Mouse (Mus musculus) thymus, adult 2 months (tissue): ENCODE measurements at regions not wholly inside any gene's neighbourhood (a gene's known extent, or its start where the extent isn't known, plus 50 kb on each side); places are given as distances from the start of the nearest gene placed in this dataset.

Experiments
- CTCF ChIP-seq: fragments of 200-500 bp; IDR thresholded peaks from 2 replicates; pipeline ENCODE4 v1.5.1; 2012; ENCODE audit warnings: mild to moderate bottlenecking, control low read depth, low read length, moderate library complexity, borderline replicate concordance; ENCODE audit not compliant: control insufficient read depth, poor library complexity, insufficient read depth; ENCODE audit errors: extremely low read depth
- POLR2A ChIP-seq: fragments of 200-500 bp; IDR thresholded peaks from 2 replicates; pipeline ENCODE4 v1.6.1; 2012; ENCODE audit warnings: mild to moderate bottlenecking, low read length, control low read depth, moderate library complexity; ENCODE audit not compliant: control insufficient read depth, poor library complexity, insufficient read depth; ENCODE audit errors: extremely low read depth

DNA sequence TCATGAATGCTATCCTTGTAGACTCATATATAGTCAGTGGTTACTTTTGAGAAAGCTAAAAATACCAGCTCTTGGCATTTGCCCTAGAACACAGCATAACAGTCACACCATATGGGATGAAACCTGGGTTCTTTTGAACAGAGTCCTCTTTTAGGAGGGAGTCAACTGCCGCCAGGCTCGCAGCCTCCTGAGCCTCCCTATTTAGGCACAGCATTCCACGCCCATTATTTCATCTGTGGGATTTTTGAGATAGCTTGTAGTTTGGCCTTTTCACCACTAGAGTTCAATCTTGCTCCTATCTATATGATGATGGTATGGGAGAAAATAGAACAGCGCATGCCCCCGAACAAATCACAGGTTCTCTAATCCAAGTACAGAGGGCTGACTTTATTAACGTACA is 100.4 kb downstream of the Kbtbd8 start:
- no peak for TF ChIP-seq CTCF
- no peak for TF ChIP-seq POLR2A
